Mouse (Mus musculus) heart, embryonic 12.5 days (tissue): ENCODE data around the gene 1700040F15Rik. TPM values are rescaled to one million over a fixed set of nuclear protein-coding genes. Genes with fewer than 3 reads are reported as not detected.
"Not testable (repeated sequence)": the region's sequence is repeated elsewhere in the genome, so short reads cannot be mapped to it uniquely, and the experiment has no call there.

ENCODE experiments used
- ATAC-seq: fragments of 200-750 bp; cut with Nextera tagmentation; 2 replicates; pipeline ENCODE4 v1.8.0; 2017; ENCODE audit warnings: moderate TSS enrichment, moderate library complexity; ENCODE audit not compliant: insufficient number of reproducible peaks, low FRiP score
- H3K27ac ChIP-seq: fragments of 300-500 bp; sonication (generic); 2 replicates; pipeline ENCODE4 v1.5.1; 2016; ENCODE audit warnings: mild to moderate bottlenecking, moderate library complexity; ENCODE audit not compliant: poor library complexity, severe bottlenecking
- H3K27me3 ChIP-seq: fragments of 300-500 bp; sonication (generic); replicated peaks from 2 replicates; pipeline ENCODE4 v1.6.1; 2016; ENCODE audit warnings: mild to moderate bottlenecking, moderate library complexity
- H3K36me3 ChIP-seq: fragments of 300-500 bp; sonication (generic); 2 replicates; pipeline ENCODE4 v1.6.1; 2016; ENCODE audit warnings: mild to moderate bottlenecking, moderate library complexity
- H3K4me1 ChIP-seq: fragments of 300-500 bp; sonication (generic); replicated peaks from 2 replicates; pipeline ENCODE4 v1.6.1; 2016; ENCODE audit warnings: mild to moderate bottlenecking
- H3K4me2 ChIP-seq: fragments of 300-500 bp; sonication (generic); 2 replicates; pipeline ENCODE4 v1.6.1; 2016; ENCODE audit warnings: mild to moderate bottlenecking, moderate library complexity
- H3K4me3 ChIP-seq: fragments of 300-500 bp; sonication (generic); 2 replicates; pipeline ENCODE4 v1.5.1; 2016; ENCODE audit warnings: mild to moderate bottlenecking
- H3K9ac ChIP-seq: fragments of 300-500 bp; sonication (generic); 2 replicates; pipeline ENCODE4 v1.6.1; 2016; ENCODE audit warnings: mild to moderate bottlenecking, moderate library complexity
- H3K9me3 ChIP-seq: fragments of 300-500 bp; sonication (generic); replicated peaks from 2 replicates; pipeline ENCODE4 v1.6.1; 2016; ENCODE audit warnings: mild to moderate bottlenecking, moderate library complexity
- WGBS: fragments of 180-500 bp; shearing (Covaris S2); methylation state at CpG from one replicate; pipeline ENCODE4 v1.1.7; 2016; 5-methylcytosine and 5-hydroxymethylcytosine counted together
- polyA plus RNA-seq: library from polyadenylated mRNA; unstranded; fragments of >200 nt; fragmentation: Nextera tagmentation; extraction: Ambion mirVana; gene quantifications from 2 replicates; pipeline ENCODE4 v1.2.1, GENCODE M21; 2016

The 1700040F15Rik gene
- polyA plus RNA-seq = not detected in 2 replicates

- H3K36me3 ChIP-seq, H3K4me1 ChIP-seq, H3K27me3 ChIP-seq, ATAC-seq, H3K9me3 ChIP-seq, H3K4me3 ChIP-seq, H3K4me2 ChIP-seq, H3K9ac ChIP-seq, H3K27ac ChIP-seq: not testable (repeated sequence)
- no CpG with 5 or more reads among the region's 8 CpGs for WGBS
Measured at GRCm38 (mm10) chrY:61101947-61102346, at the start of gene 1700040F15Rik. 1700040F15Rik (plus strand) TSS chrY:61102247.
